Mouse (Mus musculus): Measurements from ENCODE around the gene Plxdc2. TPM values are rescaled to one million over a fixed set of nuclear protein-coding genes. Genes with fewer than 3 reads are reported as not detected.
A peak's percentile ranks its signal among the peaks of the same experiment; 100 is the strongest.

Gene Plxdc2
- polyA plus RNA-seq, 1 experiment from 2014 or later = 23.5 TPM

GRCm38 (mm10) chr2:16357946-16358345, 1.8 kb downstream of the Plxdc2 start:
- H3K4me3 ChIP-seq (ENCODE audit: low read depth, low read length) = peak overlapping the region; percentile 49
- H3K27ac ChIP-seq (ENCODE audit: low read length) = no peak overlapping the region
- ATAC-seq = no peak
- H3K9ac ChIP-seq (ENCODE audit: low read depth, low read length) = peak overlapping the region; percentile 76
- H3K4me2 ChIP-seq (ENCODE audit: low read length) = peak overlapping the region; percentile 94
- no peaks in the 10 kb centered on the region for H3K36me3 ChIP-seq (ENCODE audit: control insufficient read depth, insufficient read depth, low read length)
- H3K9me3 ChIP-seq (replicated peaks; ENCODE audit: control insufficient read depth, low read length, poor library complexity, severe bottlenecking) = no peaks in the 10 kb centered on the region
- WGBS = 20% methylated on average over 1 of the region's 1 CpGs
- peaks cover 10% of the 10 kb centered on the region for H3K4me1 ChIP-seq (ENCODE audit: control insufficient read depth, insufficient read depth, low read length)
- no peaks in the 10 kb centered on the region for H3K27me3 ChIP-seq (ENCODE audit: control insufficient read depth, insufficient read depth, low read depth, low read length)

- H3K4me2 ChIP-seq (ENCODE audit: low read length) = peak overlapping the region; percentile 47; the same call in 1 of the 2 replicates
- H3K4me3 ChIP-seq (ENCODE audit: low read depth, low read length) = peak overlapping the region; percentile 16
- no peaks in the 10 kb centered on the region for H3K9me3 ChIP-seq (replicated peaks; ENCODE audit: control insufficient read depth, low read length, poor library complexity, severe bottlenecking)
- H3K27me3 ChIP-seq (ENCODE audit: control insufficient read depth, insufficient read depth, low read depth, low read length) = no peaks in the 10 kb centered on the region
- H3K27ac ChIP-seq (ENCODE audit: low read length) = no peak overlapping the region
- H3K36me3 ChIP-seq (ENCODE audit: control insufficient read depth, insufficient read depth, low read length) = no peaks in the 10 kb centered on the region
- H3K4me1 ChIP-seq (ENCODE audit: control insufficient read depth, insufficient read depth, low read length) = peaks cover 10% of the 10 kb centered on the region
- ATAC-seq = no peak
- H3K9ac ChIP-seq (ENCODE audit: low read depth, low read length) = no peak overlapping the region
- 66% methylated on average over 3 of the region's 3 CpGs for WGBS
Measured at GRCm38 (mm10) chr2:16359341-16359928, 3.3 kb downstream of the Plxdc2 start.

GRCm38 (mm10) chr2:16364749-16365148, 8.6 kb downstream of the Plxdc2 start:
- 74% methylated on average over 1 of the region's 1 CpGs for WGBS
- Histone ChIP-seq H3K4me1 (ENCODE audit: control insufficient read depth, insufficient read depth, low read length) (no peaks in the 10 kb centered on the region; the same call in 1 of the 2 replicates), H3K4me2 (ENCODE audit: low read length) (no peak overlapping the region), H3K36me3 (ENCODE audit: control insufficient read depth, insufficient read depth, low read length) (no peaks in the 10 kb centered on the region), H3K4me3 (ENCODE audit: low read depth, low read length) (no peak overlapping the region), H3K27me3 (ENCODE audit: control insufficient read depth, insufficient read depth, low read depth, low read length) (no peaks in the 10 kb centered on the region), H3K9ac (ENCODE audit: low read depth, low read length) (no peak overlapping the region), H3K27ac (ENCODE audit: low read length) (no peak overlapping the region), H3K9me3 (replicated peaks; ENCODE audit: control insufficient read depth, low read length, poor library complexity, severe bottlenecking) (no peaks in the 10 kb centered on the region)
- ATAC-seq = no peak

- no peak overlapping the region for H3K4me3 ChIP-seq (ENCODE audit: low read depth, low read length)
- no peaks in the 10 kb centered on the region for H3K9me3 ChIP-seq (replicated peaks; ENCODE audit: control insufficient read depth, low read length, poor library complexity, severe bottlenecking)
- no peak overlapping the region for H3K4me2 ChIP-seq (ENCODE audit: low read length)
- ATAC-seq = no peak
- no peaks in the 10 kb centered on the region for H3K36me3 ChIP-seq (ENCODE audit: control insufficient read depth, insufficient read depth, low read length)
- no peaks in the 10 kb centered on the region for H3K4me1 ChIP-seq (ENCODE audit: control insufficient read depth, insufficient read depth, low read length)
- H3K9ac ChIP-seq (ENCODE audit: low read depth, low read length) = no peak overlapping the region
- 53% methylated on average over 4 of the region's 4 CpGs for WGBS
- no peaks in the 10 kb centered on the region for H3K27me3 ChIP-seq (ENCODE audit: control insufficient read depth, insufficient read depth, low read depth, low read length)
- H3K27ac ChIP-seq (ENCODE audit: low read length) = no peak overlapping the region
Measured at GRCm38 (mm10) chr2:16365830-16366401, 9.8 kb downstream of the Plxdc2 start.

GRCm38 (mm10) chr2:16370419-16370818, 14.3 kb downstream of the Plxdc2 start:
- no peaks in the 10 kb centered on the region for H3K9me3 ChIP-seq (replicated peaks; ENCODE audit: control insufficient read depth, low read length, poor library complexity, severe bottlenecking)
- no peak overlapping the region for H3K4me3 ChIP-seq (ENCODE audit: low read depth, low read length)
- no peak overlapping the region for H3K4me2 ChIP-seq (ENCODE audit: low read length)
- H3K27ac ChIP-seq (ENCODE audit: low read length) = no peak overlapping the region
- ATAC-seq = no peak
- no peaks in the 10 kb centered on the region for H3K36me3 ChIP-seq (ENCODE audit: control insufficient read depth, insufficient read depth, low read length)
- H3K9ac ChIP-seq (ENCODE audit: low read depth, low read length) = no peak overlapping the region
- 94% methylated on average over 1 of the region's 1 CpGs for WGBS
- H3K4me1 ChIP-seq (ENCODE audit: control insufficient read depth, insufficient read depth, low read length) = no peaks in the 10 kb centered on the region
- H3K27me3 ChIP-seq (ENCODE audit: control insufficient read depth, insufficient read depth, low read depth, low read length) = no peaks in the 10 kb centered on the region

GRCm38 (mm10) chr2:16374288-16374687, 18.2 kb downstream of the Plxdc2 start:
- Histone ChIP-seq H3K27me3 (ENCODE audit: control insufficient read depth, insufficient read depth, low read depth, low read length) (no peaks in the 10 kb centered on the region), H3K4me1 (ENCODE audit: control insufficient read depth, insufficient read depth, low read length) (no peaks in the 10 kb centered on the region), H3K4me2 (ENCODE audit: low read length) (no peak overlapping the region), H3K27ac (ENCODE audit: low read length) (no peak overlapping the region), H3K9ac (ENCODE audit: low read depth, low read length) (no peak overlapping the region), H3K9me3 (replicated peaks; ENCODE audit: control insufficient read depth, low read length, poor library complexity, severe bottlenecking) (no peaks in the 10 kb centered on the region), H3K36me3 (ENCODE audit: control insufficient read depth, insufficient read depth, low read length) (no peaks in the 10 kb centered on the region), H3K4me3 (ENCODE audit: low read depth, low read length) (no peak overlapping the region)
- ATAC-seq = no peak

- Histone ChIP-seq H3K9me3 (replicated peaks; ENCODE audit: control insufficient read depth, low read length, poor library complexity, severe bottlenecking) (no peaks in the 10 kb centered on the region), H3K36me3 (ENCODE audit: control insufficient read depth, insufficient read depth, low read length) (no peaks in the 10 kb centered on the region), H3K4me3 (ENCODE audit: low read depth, low read length) (no peak overlapping the region), H3K9ac (ENCODE audit: low read depth, low read length) (no peak overlapping the region), H3K27me3 (ENCODE audit: control insufficient read depth, insufficient read depth, low read depth, low read length) (no peaks in the 10 kb centered on the region), H3K4me1 (ENCODE audit: control insufficient read depth, insufficient read depth, low read length) (no peaks in the 10 kb centered on the region), H3K4me2 (ENCODE audit: low read length) (no peak overlapping the region), H3K27ac (ENCODE audit: low read length) (no peak overlapping the region)
- no peak for ATAC-seq
- WGBS = 68% methylated on average over 1 of the region's 1 CpGs
Measured at GRCm38 (mm10) chr2:16386206-16386605, 30.1 kb downstream of the Plxdc2 start.

GRCm38 (mm10) chr2:16386692-16387091, 30.6 kb downstream of the Plxdc2 start:
- no peak for ATAC-seq
- Histone ChIP-seq H3K27me3 (ENCODE audit: control insufficient read depth, insufficient read depth, low read depth, low read length) (no peaks in the 10 kb centered on the region), H3K9ac (ENCODE audit: low read depth, low read length) (no peak overlapping the region), H3K4me2 (ENCODE audit: low read length) (no peak overlapping the region), H3K36me3 (ENCODE audit: control insufficient read depth, insufficient read depth, low read length) (no peaks in the 10 kb centered on the region), H3K4me3 (ENCODE audit: low read depth, low read length) (no peak overlapping the region), H3K27ac (ENCODE audit: low read length) (no peak overlapping the region), H3K9me3 (replicated peaks; ENCODE audit: control insufficient read depth, low read length, poor library complexity, severe bottlenecking) (no peaks in the 10 kb centered on the region), H3K4me1 (ENCODE audit: control insufficient read depth, insufficient read depth, low read length) (no peaks in the 10 kb centered on the region)

- Histone ChIP-seq H3K4me3 (ENCODE audit: low read depth, low read length) (no peak overlapping the region), H3K4me1 (ENCODE audit: control insufficient read depth, insufficient read depth, low read length) (no peaks in the 10 kb centered on the region), H3K9me3 (replicated peaks; ENCODE audit: control insufficient read depth, low read length, poor library complexity, severe bottlenecking) (no peaks in the 10 kb centered on the region), H3K4me2 (ENCODE audit: low read length) (no peak overlapping the region), H3K27me3 (ENCODE audit: control insufficient read depth, insufficient read depth, low read depth, low read length) (no peaks in the 10 kb centered on the region), H3K9ac (ENCODE audit: low read depth, low read length) (no peak overlapping the region), H3K27ac (ENCODE audit: low read length) (no peak overlapping the region), H3K36me3 (ENCODE audit: control insufficient read depth, insufficient read depth, low read length) (no peaks in the 10 kb centered on the region)
- no peak for ATAC-seq
Measured at GRCm38 (mm10) chr2:16387787-16388186, 31.7 kb downstream of the Plxdc2 start.

Measured in midbrain, embryonic 16.5 days (tissue).